Mouse (Mus musculus): ENCODE measurements around the gene Ripk1.

The Ripk1 gene

DNA sequence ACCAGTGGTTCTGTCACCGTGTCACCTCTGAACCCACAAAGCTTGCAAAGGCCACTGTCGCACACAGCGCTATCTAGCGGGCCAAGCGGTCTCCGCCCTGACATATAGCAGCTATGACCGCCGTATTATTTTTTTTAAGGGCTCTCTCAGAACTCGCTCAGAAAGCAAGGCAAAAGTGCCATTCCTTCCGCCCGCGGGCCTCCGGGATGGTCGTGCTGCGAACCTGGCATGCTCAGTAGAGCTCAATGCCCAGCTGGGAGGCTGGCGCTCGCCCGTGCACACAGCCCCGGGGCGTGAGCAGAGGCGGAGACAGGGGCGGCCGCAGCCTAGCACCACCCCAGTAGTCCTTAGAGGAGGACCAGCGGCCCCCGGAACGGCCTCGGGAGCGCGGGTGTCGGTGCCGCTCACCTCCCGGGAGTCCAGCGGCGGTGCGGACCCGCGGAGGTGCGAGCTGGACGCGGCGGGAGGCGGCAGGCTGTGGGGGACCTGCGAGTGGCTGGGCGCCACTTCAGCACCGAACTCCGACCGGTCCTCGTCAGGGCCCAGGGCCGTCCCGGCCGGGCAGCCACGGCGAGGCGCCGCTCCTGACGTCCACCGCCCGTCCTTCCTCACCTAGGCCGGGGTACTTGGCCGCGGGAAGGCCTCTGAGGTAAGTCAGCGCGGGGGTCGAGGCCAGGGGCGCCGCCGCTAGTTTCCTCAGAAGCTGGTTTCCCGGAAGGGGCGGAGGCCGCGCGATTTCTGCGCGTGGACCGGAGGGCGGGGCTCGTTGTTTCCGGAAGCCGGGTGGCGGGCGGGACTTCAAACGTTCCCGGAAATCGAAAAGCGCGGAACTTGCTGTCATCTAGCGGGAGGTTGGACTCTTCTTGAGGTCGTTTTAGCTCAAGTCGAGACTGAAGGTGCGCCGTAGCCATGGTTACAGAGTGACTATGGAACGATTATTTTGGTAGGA, at the start of gene Ripk1, which contains the start of gene Serpinb6a:
Gene Ripk1 (plus strand): TSS at position 306 of the 949 bp plus-strand sequence.
Gene Serpinb6a (minus strand): TSS at position 737 of the 949 bp plus-strand sequence.
- peak; percentile 88 for DNase-seq

DNA sequence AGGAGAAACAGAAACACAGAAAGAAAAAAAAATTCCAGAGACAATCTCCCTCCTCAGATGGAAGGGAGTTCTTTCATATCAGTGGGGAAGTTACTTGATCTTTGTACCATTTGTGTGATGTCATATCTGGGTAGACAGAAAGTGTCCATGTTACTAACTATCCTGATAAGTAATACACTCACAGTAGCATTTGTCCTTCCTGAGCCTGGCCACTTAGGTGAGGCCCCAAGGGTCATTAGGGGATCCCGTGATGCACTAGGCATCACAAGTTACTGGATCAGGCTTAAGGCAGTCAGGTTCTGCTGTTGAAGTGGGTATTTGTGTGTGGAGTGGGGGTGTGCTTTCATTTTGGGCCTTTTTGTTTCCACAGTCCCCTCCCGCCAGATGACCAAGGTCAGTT, 49.2 kb upstream of the Ripk1 start:
- no peak for DNase-seq

DNA sequence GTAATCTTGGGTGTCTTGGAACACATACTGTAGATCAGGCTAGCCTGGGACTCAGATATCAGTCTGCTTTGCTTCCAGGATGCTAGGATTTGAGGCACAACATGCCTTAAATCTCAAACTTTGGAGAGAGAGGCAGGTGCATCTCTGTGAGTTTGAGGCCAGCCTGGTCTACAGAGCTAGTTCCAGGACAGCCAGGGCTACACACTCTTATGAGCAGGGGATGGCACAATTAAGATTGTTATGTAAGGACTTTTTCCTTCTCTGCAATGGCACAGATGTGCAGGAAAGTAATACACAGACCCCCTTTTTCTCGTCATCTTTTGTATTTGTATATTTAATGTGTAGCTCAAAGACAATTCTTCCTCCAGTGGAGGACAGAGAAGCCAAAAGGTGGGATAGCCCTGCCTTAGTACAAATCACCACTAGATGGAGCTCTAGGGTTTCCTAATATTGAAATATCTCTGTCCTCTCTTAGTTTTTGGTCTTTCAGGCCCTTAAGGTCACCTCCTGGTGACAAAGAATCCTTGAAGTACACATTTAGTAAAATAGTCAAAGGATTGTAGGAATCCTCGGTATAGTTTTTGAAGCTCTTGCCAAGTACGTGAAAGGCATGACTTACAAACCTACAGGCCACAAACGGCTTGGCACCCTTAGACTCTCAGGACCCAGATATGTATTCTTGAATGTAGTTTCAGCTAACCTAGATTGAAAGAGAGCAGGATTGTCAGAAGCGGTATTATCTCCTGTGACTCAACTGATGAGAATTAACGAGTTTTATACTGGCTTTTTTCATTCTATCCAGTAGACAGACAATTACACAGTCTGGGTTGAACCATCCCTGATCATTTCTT, 45.4 kb upstream of the Ripk1 start:
- DNase-seq, result no peak

DNA sequence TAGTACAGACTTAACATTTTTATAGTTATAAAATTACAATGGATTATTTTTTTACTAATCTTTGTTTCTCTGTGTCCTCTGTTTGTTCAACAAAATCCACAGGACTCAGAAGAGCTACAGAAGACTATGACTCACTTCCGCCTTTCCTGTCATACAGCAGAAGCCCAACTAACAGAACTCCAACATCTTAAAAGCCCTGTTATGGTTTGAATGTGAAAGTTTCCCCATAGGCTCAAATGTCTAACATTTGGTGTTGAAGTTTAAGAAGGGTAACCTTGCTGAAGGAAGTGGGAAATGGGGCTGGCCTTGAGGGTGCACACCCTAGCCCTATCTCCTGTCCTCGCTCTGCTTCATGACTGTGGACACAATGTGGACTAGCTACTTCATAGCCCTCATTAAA, 42.4 kb upstream of the Ripk1 start:
- DNase-seq, result no peak

DNA sequence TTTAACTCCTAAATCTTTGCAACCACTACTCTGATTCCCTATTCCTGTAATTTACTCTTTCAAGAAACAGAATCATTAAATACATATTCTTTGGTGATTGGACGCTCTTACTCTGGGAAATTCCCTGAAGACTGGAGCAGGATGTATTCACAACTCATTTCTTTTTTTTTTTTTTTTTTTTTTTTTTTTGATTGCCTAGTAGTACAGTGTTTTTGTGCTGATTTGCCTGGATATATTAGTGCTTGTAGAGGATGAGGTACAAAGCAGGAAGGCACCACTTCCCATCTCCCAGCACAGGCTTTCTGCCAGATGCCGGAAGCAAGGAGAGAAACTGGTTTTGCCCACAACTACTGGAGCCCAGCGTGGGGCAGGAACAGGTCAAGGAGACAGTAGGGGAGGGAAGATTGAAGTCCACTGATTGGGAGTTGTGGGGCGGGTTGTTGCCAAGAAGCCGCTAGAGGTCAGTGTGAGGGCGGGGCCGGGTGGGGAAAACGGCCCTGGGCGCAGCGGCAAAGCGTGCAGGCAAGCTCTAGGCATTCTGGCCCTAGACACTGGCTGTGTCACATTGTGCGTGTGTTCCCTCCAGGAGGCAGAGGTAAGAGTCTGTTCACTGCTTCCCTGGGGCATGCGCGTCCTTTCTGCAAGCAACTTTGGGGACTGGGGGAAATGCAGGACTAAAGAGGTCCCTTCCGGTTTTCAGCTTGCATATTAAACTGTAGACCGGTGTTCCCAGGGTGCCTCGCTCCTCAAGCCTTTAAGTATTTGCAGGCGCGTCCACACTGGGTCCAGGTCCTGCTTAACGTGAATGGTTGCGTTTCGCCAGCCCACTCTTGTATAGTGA, 37.7 kb upstream of the Ripk1 start, which contains the start of gene Nqo2:
Gene Nqo2 (plus strand): TSS at position 482 of the 841 bp plus-strand sequence.
- DNase-seq, result peak; percentile 53

DNA sequence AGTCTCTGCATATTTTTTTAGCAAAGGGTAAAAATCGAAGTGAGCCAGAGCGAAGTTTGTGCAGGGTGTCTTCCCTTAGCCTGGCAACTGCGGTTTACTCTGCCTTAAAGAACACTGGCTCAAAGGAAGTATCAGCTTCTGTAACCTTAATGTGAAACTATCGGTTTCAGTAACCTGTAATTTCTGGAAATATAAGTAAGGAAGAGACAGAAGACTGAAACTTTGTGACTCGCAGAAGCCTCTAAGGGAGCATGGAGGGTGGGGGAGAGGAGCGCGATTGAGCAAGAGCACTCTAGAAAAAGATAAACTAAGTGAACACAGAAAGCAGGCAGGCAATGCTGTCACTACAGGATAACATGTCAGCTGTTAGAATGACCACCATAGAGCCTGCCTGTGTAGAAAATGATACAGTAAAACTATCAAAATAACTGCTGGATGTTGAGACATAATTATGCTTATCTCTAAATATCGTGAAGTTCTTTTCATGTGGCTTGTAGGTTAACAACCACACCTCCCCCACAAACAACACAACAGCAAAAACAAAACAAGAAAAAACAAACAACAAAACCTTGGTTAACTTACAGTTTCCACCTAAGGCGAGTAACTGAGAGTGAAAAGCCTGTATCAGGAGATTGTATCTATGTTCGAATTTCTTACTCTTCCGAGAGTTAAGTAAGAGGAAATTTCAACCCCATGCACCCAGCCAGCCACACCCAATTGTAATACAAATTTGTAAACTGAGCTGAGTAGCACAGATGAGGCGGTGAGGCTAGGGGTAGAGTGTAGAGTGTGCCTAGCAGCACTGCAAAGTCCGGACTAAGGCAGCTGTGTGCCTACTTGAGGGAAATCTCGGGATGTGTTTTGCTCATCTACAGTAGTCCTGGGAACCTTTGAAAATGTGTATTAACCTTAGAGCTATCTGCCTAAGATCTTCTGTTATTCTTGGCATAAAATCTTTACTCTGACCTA, 36.8 kb upstream of the Ripk1 start:
- no peak for DNase-seq

DNA sequence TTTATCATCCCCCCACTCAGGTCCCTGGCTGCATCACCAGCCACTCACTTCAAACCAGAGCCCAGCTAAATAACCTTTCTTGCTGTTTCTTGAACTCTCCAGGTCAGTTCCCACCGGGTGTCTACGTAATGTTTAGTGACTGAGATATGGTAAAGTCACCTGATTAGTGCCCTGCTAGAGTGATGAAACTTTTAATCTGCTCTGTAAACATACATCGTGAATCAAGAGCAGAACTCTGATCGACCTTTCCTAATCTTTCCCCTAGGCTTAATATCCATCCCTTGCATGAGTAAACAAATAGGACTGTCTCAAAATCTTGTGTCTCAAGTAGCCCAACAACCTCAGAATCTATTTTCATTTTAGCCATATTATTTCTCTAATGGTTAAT, 36.1 kb upstream of the Ripk1 start:
- no peak for DNase-seq

DNA sequence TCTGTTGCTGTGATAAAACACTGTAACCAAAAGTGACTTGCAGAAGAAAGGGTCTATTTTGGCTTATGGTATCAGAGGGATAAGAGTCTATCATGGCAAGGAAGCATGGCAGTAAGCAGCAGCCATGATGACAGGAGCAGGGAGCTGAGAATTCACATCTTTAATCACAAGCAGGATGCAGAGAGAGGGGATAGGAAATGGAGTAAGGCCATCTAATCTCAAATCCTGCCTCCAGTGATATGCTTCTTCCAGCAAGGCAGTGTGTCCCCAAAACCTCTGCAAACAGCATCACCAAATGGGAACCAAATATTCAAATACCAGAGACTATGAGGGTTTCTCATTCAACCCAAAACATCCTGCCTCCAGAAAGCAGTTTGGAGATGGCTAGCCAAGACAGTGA, 35.6 kb upstream of the Ripk1 start:
- no peak for DNase-seq

DNA sequence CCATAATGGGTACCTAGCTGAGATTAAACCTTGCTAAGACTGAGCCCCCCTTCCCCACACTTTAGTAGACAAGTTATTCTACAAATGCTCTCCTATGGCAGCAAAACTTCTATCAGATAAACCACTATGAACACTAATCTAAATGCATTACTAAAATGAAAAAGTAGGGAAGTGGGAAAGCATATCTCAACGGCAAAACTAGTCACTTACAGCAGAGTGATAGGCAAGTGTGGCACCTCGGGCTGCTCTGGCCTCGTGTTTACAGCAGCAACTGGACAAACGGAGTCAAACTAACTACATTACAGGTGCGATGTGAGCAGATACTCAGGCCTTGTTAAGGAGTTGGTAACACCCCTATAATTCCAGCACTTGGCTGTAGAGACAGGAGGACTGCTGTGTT, 12.5 kb upstream of the Ripk1 start:
- no peak for DNase-seq

DNA sequence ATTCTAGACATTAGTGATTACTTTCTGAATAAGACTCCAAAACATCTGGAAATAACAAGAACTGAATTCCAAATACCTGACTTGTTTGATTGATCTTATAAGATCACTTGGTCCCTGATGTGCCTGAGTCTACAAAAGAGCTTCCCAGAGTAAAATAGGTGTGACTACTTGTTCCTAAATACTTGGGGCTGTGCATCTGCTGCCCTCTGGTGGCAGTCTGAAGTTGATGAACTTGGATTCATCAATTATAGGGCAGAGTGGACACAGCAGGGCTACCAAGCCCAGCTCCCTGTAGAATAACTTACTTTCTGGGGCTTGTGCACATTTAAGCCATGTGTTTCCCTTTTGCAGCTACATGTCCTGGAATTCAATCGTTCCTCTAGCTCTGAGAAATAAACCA, 7.0 kb upstream of the Ripk1 start:
- peak; percentile 72 for DNase-seq

DNA sequence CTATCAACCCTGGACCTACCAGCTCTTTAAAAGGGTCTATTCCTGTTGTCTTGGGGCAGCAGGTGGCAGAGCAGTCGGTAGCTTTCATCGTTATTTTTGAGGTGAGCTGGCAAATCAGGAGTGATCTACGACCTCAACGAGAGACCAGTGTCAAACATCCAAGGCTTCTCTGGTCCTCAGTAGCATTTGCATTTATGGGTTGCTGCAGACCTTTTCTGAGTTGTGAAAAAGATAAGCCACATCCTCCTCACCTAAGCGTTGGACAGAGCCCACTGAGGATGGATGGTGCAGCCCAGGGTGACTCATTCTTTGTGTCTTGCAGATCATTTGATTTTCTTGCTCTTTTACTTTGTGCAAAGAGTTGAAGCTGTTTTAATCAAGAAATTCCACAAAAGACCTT, 895 bp downstream of the Ripk1 start:
- no peak for DNase-seq

DNA sequence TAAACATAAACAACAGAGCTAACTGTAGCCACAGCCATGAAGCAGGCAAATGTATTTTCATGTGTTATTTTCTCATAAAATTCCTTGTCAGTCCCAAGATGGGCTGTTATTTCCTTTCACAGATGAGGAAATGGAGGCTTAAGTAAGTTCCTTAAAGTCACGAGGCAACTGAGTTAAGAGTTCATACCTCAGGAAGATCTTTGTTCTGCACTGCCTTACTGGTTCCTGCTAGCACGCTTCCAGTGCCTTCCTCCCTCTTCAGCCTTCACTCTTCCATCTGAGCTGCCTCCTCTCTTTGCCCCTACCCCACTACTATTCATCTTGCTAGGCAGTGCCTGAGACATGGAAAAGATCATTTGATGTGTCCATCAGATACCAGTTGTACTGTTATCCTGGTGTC, 5.1 kb downstream of the Ripk1 start:
- no peak for DNase-seq

DNA sequence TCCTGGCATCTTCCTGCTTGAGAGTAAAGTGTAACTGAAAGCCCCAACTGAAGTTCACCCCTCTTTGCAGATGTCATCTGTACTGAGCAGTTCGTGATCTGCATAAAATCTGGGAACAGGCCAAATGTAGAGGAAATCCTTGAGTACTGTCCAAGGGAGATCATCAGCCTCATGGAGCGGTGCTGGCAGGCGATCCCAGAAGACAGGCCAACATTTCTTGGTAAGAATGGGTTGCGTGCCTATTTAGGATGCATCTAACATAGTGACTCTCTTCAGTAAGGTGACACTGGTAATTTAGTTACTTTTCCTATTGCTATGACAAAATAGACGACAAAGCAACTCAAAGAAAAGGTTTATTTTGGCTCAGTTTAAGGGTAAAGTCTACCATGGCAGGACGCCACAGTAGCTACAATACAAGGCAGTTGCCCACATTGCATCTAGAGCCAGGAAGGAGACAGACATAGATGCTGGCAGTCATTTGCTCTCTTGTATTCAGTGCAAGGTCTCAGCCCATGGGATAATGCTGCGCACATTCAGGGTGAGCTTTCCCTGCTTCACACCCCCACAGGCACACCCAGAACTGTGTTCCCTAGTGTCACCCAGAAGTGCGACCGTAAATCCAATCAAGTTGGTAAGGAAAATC, 14.9 kb downstream of the Ripk1 start:
- DNase-seq, result no peak

DNA sequence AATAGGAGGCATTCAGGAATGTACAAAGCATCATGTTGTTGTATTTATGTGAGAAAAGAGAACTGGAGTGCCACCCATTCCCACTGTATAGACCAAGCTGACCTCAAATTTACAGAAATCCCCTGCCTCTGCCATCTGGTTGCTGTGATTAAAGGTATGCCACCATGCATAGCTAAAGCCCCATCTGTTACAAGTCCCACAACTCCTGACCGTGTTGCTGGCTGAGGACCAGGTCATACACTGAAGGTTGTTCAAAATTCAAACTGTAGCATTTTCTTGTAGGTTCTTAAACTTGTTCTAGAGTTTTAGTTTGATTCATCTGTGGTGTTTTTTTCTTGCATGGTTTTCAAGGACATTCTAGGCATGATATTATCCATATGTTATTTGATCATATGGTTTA, 16.4 kb downstream of the Ripk1 start:
- no peak for DNase-seq

DNA sequence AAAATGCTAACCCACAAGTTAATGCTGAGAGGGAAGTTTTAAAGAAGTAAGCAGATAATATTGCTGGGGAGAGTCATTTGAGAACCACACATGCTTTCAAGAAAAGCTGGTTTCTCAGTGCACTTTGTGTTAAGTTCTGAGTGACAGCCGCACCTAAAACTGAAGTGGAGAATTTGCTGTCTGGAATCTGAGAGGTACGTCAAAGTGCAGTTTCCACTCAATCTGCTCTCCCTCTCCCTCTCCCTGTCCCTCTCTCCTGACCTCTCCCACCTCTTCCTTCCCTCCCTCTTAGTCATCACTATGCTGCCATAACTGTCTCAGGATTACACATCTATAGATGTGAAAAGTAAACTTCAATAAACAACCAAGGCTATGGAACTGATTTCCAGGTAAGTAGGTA, 19.8 kb downstream of the Ripk1 start:
- no peak for DNase-seq

DNA sequence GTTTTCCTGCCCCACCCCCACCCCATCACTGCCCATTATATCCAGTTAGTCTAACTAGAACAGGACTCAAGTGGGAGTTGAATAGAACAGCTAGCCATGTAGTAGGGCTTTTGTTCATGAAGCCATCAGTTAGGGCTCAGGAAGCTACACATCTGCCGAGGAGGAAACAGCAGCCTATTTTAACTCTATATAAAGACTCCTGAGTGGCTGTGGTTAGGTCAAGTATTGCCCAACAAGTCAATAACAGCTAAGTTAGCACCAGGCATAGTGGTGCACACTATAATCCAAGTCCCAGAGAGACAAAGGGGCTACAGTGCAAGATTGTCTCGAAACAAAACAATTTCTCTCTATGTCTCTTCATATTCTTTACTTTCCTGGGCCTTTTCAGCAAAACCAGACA, 29.9 kb downstream of the Ripk1 start:
- no peak for DNase-seq

DNA sequence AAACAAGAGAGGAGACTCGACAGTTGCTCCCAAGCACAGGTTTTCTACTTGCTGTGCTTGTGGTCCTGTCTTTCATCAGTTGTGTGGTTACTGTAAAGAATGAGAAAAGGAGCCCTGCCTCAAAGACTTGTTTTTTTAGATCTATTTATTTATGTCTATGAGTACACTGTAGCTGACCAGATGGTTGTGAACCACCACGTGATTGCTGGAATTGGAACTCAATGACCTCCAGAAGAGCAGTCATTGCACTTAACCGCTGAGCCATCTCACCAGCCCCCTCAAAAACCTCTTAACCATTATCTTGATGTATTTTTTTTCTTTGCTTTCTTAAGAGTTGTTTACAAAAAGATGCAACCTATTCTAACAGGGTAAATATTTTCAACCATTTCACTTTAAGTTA, 33.3 kb downstream of the Ripk1 start:
- no peak for DNase-seq

DNA sequence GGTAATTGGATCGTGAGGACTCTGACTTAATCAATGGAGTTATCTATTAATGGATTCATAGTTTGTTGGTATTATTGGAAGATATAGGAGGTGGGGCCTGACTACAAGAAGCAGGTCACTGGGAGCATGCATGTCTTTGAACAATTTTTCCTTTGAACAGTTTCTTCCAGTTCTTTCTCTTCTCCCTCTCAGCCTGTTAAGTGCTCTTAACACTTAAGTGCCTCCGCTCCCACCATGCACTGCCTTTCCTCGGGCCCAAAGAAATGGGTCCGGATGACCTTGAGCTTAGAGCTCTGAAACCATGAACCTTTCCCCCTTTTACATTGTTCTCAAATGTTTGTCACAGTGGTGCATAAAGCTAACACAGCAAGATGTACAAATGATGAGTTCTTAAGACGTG, 34.6 kb downstream of the Ripk1 start:
- DNase-seq, result no peak

DNA sequence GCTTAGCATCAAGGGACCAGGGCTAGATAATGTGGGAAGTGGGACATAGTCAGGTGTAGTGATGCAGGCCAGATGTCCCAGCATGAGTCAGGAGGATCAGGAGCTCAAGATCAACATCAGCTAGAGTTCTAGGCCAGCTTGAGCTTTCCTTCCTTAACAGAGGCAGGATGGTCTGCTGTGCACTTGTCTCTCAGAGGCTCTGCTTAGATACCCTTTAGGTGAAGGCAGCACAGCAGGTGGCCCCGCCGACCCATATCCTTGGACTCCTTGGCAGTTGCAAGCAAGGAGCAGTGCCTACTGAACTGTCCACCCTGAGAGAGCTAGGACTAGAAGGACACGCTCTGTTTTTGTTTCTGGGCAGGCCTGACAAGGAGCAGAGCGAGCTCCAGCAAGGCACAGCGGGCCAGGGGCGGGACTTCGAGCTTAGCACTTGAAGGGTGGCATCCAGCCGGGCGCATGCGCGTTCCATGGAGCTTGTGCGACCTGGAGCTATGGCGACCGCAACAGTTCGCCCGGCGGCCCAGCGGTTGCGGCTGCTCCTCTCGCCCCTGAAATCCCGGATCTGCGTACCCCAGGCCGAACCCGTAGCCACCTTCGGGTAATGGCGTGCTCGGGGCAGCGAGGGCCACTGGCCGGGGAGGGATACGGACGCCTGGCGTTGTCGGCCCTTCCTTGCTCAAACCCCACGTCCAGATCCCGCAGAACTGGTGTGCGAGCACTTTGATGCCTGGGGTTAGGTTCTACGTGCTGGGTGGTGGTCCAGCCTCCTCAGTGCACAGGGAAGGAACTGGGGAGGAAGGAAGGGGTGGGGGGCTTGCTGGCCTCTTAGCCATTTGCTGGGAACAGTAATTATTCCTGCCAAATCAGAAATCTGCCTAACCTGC, 35.3 kb downstream of the Ripk1 start, which contains the start of gene Bphl:
Gene Bphl (plus strand): TSS at position 426 of the 884 bp plus-strand sequence.
- DNase-seq, result peak; percentile 94

DNA sequence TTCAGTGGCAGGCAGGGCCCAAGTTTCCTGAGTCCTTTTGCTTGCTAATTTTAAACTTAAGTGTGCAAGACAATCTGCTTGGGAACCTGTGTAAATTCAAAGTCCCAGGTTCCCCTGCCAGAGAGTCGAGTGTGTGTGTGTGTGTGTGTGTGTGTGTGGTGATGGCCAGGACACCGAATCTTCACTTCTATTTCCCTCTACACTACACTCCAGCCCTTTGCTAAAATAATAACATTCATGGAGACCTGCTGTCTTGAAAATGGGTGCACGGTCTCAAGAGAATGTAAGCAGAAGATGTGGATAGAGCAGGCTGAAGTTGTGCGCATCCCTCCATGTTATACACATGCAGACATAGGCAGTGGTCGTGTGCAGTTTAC, 35.9 kb downstream of the Ripk1 start:
- no peak for DNase-seq
